Mouse (Mus musculus) embryonic fibroblast, embryonic 13.5 days (primary cell): Measurements from ENCODE around the gene Tmem38b.

Experiments used
- CTCF ChIP-seq: IDR thresholded peaks from 2 replicates; pipeline ENCODE4 v1.5.1; 2011; ENCODE audit warnings: mild to moderate bottlenecking, control low read depth, low read length, moderate library complexity, borderline replicate concordance; ENCODE audit not compliant: insufficient read depth
- POLR2A ChIP-seq: IDR thresholded peaks from 2 replicates; pipeline ENCODE4 v1.6.1; 2011; ENCODE audit warnings: low read depth, mild to moderate bottlenecking, control low read depth, low read length, moderate library complexity

GRCm38 (mm10) chr4:53884351-53885245 is 58.8 kb downstream of the Tmem38b start:
- no peak for TF ChIP-seq CTCF
- TF ChIP-seq POLR2A = no peak
